Mouse (Mus musculus): ENCODE results near the gene Gm20388.

DNA sequence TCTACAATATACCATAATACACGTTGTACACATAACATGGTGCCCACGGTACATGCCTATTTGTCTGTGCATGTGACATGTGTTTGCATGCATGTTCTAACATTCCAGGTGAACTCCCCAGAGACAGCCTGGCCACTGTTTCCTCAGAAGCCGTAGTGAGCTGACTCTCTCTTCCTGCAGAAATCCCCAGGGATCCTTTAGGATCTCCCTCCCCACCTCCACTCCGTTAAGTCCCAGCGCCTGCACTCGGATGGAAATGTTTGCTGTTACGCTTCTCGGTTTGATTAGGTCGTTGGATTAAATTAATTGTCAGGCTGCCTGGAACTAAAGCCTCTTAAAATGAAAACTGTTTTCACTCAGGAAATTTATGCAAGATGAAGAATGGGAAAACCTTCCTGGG is 4352.4 kb downstream of the Gm20388 start:
- TF ChIP-seq ZNF384 (IDR thresholded peaks at IDR 0.05; ENCODE audit: low read depth, low read length), result no peak
- TF ChIP-seq MAFK (IDR thresholded peaks at IDR 0.05; ENCODE audit: insufficient read depth, low read depth, low read length), result no peak
- TF ChIP-seq CHD2 (IDR thresholded peaks at IDR 0.05; ENCODE audit: low read depth, low read length), result no peak
- no peak for TF ChIP-seq ZC3H11A (IDR thresholded peaks at IDR 0.05; ENCODE audit: borderline replicate concordance, low read depth, low read length)
